Mouse (Mus musculus) C2C12 (cell line): ENCODE measurements around the gene Kcne1l.

Source experiments
- CEBPB ChIP-seq: IDR thresholded peaks from one replicate; pipeline ENCODE4 v1.6.1; 2011; ENCODE audit warnings: low read depth, mild to moderate bottlenecking, control low read depth, moderate library complexity
- CTCF ChIP-seq: IDR thresholded peaks from one replicate; pipeline ENCODE4 v1.5.1; 2011; ENCODE audit not compliant: control insufficient read depth, insufficient read depth, insufficient read length
- MYOD1 ChIP-seq: IDR thresholded peaks from one replicate; pipeline ENCODE4 v1.6.1; 2011; ENCODE audit warnings: low read depth; ENCODE audit not compliant: control insufficient read depth, insufficient read length
- MYOG ChIP-seq: IDR thresholded peaks from one replicate; pipeline ENCODE4 v1.6.1; 2011; ENCODE audit not compliant: control insufficient read depth, insufficient read length; ENCODE audit errors: extremely low read depth
- USF1 ChIP-seq: IDR thresholded peaks from one replicate; pipeline ENCODE4 v1.6.1; 2011; ENCODE audit warnings: low read depth, mild to moderate bottlenecking, control low read depth, moderate library complexity

DNA sequence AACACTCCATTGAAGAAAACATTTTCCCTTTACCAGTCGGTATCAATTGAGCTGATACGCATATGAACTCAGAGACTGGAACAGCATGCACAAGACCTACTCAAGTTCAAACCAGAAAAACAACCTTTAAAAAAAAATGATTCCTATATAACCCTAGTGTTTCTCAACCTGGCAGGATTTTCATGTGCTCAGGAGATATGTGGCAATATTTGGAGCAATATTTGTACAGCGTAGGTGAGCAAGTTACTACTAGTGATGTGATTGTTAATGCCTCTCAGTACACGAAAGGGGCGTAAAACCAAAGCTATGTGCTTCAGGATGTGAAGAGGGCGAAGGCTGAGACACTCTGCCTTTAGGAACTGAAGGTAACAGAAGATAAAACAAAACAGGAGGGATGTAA, 30.1 kb upstream of the Kcne1l start:
- TF ChIP-seq CTCF = no peak
- TF ChIP-seq CEBPB = no peak
- no peak for TF ChIP-seq USF1
- TF ChIP-seq MYOD1 = no peak
- no peak for TF ChIP-seq MYOG
